Mouse (Mus musculus) forebrain, embryonic 11.5 days (tissue): Measurements from ENCODE around the gene Ust. TPM values are rescaled to one million over a fixed set of nuclear protein-coding genes. Genes with fewer than 3 reads are reported as not detected.

ENCODE experiments used
- ATAC-seq: fragments of 200-750 bp; cut with Nextera tagmentation; replicated peaks from 2 replicates; pipeline ENCODE4 v1.8.0; 2017; ENCODE audit warnings: moderate TSS enrichment; ENCODE audit not compliant: low FRiP score
- DNase-seq: peaks from one replicate; pipeline ENCODE4 v3.0.0-alpha.2; 2017; ENCODE audit warnings: low spot score
- H3K27ac ChIP-seq: fragments of 300-500 bp; sonication (generic); 2 replicates; pipeline ENCODE4 v1.5.1; 2014; ENCODE audit warnings: low read depth, low read length
- H3K27me3 ChIP-seq: fragments of 300-500 bp; sonication (generic); 2 replicates; pipeline ENCODE4 v1.6.1; 2014; ENCODE audit warnings: mild to moderate bottlenecking, low read length, mixed read lengths; ENCODE audit not compliant: control insufficient read depth, insufficient read depth
- H3K36me3 ChIP-seq: fragments of 300-500 bp; sonication (generic); 2 replicates; pipeline ENCODE4 v1.6.1; 2014; ENCODE audit warnings: mild to moderate bottlenecking, low read length, moderate library complexity, mixed read lengths; ENCODE audit not compliant: control insufficient read depth, insufficient read depth
- H3K4me1 ChIP-seq: fragments of 300-500 bp; sonication (generic); replicated peaks from 2 replicates; pipeline ENCODE4 v1.6.1; 2014; ENCODE audit warnings: low read length, mixed read lengths; ENCODE audit not compliant: control insufficient read depth, insufficient read depth
- H3K4me2 ChIP-seq: fragments of 300-500 bp; sonication (generic); 2 replicates; pipeline ENCODE4 v1.6.1; 2014; ENCODE audit warnings: low read depth, mild to moderate bottlenecking, low read length, moderate library complexity, mixed read lengths; ENCODE audit not compliant: severe bottlenecking
- H3K4me3 ChIP-seq: fragments of 300-500 bp; sonication (generic); 2 replicates; pipeline ENCODE4 v1.5.1; 2014; ENCODE audit warnings: low read depth, low read length
- H3K9ac ChIP-seq: fragments of 300-500 bp; sonication (generic); 2 replicates; pipeline ENCODE4 v1.6.1; 2014; ENCODE audit warnings: low read length
- H3K9me3 ChIP-seq: fragments of 300-500 bp; sonication (generic); 2 replicates; pipeline ENCODE4 v1.6.1; 2016; ENCODE audit warnings: low read length, mixed read lengths; ENCODE audit not compliant: control insufficient read depth
- WGBS: fragments of 180-500 bp; shearing (Covaris S2); extraction: QIAGEN DNeasy Blood & Tissue Kit; methylation state at CpG from one replicate; pipeline ENCODE4 v1.1.7; 2014; 5-methylcytosine and 5-hydroxymethylcytosine counted together
- polyA plus RNA-seq: library from polyadenylated mRNA; unstranded; fragments of >200 nt; fragmentation: Nextera tagmentation; extraction: Ambion mirVana; gene quantifications from 2 replicates; pipeline ENCODE4 v1.2.1, GENCODE M21; 2014

Ust gene
- polyA plus RNA-seq, 1 experiment from 2014 or later = 3.4 TPM

DNA sequence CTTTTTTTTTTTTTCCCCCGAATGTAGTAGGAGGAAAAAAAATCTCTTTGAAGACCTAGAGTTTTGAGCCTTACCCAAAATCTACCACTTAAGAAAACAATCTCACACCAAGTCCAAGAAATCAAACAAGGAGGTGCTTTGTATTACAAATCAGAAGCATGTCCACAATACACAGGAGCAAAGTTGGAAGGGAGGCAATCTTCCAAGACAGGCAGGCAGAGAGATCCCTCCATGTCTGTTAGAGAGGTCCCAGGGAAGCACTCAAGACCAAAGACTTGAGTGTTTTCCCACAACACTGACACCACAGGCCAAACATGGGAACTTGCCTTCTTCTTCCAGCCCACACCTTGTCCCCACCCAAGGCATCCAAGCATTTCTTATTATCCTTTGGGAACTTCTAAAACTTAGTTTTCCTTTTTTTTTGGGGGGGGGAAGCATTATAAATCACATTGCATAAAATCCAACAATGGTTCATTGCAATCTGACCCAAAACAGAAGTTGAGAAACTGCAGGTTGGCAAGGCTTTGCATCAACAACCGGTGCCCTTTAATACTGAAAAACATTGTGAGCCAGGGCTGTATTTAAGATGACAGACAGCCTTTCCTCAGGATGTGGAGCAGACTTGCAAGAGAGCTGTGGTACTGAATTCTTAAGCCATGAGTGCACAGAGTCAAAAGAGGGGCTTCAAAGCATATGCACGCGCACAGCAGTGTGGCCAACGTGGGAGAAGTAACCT, 49.8 kb downstream of the Ust start:
- ATAC-seq (no peak), DNase-seq (no peak)
- H3K27ac ChIP-seq = no peak overlapping the region
- no peaks in the 10 kb centered on the region for H3K9me3 ChIP-seq
- no peak overlapping the region for H3K9ac ChIP-seq
- no peak overlapping the region for H3K4me3 ChIP-seq
- 83% methylated on average over 5 of the region's 5 CpGs for WGBS
- H3K4me2 ChIP-seq = no peak overlapping the region
- H3K36me3 ChIP-seq = no peaks in the 10 kb centered on the region
- no peaks in the 10 kb centered on the region for H3K4me1 ChIP-seq
- no peaks in the 10 kb centered on the region for H3K27me3 ChIP-seq

DNA sequence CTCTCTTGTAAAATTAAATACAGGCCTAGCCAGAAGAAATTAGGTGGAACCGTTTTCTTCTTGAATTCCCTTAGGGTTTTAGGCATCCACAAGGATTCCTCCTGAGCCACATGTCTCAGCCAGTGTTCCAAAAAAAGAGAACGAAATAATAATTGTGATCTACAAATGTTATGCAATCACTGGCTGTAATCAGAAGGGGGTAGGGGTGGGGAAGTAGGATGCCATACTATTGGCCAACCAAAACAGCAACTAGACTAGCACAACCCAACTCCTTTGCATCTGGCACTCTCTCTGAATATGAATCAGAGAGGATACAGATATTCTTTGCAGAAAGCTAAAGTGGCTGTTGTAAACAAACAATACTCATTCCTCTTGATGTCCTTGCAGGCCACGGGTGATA, 52.7 kb downstream of the Ust start:
- WGBS = 87% methylated on average over 3 of the region's 3 CpGs
- H3K27ac ChIP-seq = no peak overlapping the region

DNA sequence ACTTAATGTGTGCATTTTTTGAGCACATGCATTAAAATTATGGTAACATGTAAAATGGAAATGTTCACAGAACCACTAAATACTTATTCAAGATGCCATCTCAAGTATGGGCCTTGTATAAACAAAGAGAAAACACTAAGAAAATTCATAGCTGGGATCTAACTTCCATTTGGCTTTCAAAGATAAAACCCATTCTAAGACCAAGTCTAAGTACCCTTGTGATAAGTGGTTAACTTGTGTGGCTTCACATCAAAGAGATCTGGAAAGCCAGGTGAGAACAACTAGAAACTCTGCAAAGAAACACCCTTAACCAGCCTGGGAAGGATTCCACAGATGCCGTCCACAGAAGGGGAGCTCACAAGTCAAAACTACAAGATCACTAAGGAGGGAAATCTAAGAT, 53.4 kb downstream of the Ust start:
- 96% methylated on average over 1 of the region's 1 CpGs for WGBS
- Histone ChIP-seq H3K9ac (no peak overlapping the region), H3K4me2 (no peak overlapping the region), H3K27ac (no peak overlapping the region), H3K4me3 (no peak overlapping the region), H3K27me3 (no peaks in the 10 kb centered on the region), H3K36me3 (no peaks in the 10 kb centered on the region), H3K9me3 (no peaks in the 10 kb centered on the region), H3K4me1 (no peaks in the 10 kb centered on the region)
- ATAC-seq = no peak
- no peak for DNase-seq

More for the DNA sequence above, 52.7 kb downstream of the Ust start:
- DNase-seq (no peak), ATAC-seq (no peak)
- Histone ChIP-seq H3K9me3 (no peaks in the 10 kb centered on the region), H3K4me3 (no peak overlapping the region), H3K9ac (no peak overlapping the region), H3K27me3 (no peaks in the 10 kb centered on the region), H3K4me2 (no peak overlapping the region), H3K36me3 (no peaks in the 10 kb centered on the region), H3K4me1 (no peaks in the 10 kb centered on the region)

- Histone ChIP-seq H3K36me3 (no peaks in the 10 kb centered on the region), H3K4me2 (no peak overlapping the region), H3K27me3 (no peaks in the 10 kb centered on the region), H3K4me3 (no peak overlapping the region), H3K9ac (no peak overlapping the region), H3K27ac (no peak overlapping the region), H3K4me1 (no peaks in the 10 kb centered on the region), H3K9me3 (no peaks in the 10 kb centered on the region)
- WGBS = 85% methylated on average over 5 of the region's 5 CpGs
- DNase-seq = no peak
- ATAC-seq = no peak
Measured at GRCm38 (mm10) chr10:8461372-8461771, 57.3 kb downstream of the Ust start.

DNA sequence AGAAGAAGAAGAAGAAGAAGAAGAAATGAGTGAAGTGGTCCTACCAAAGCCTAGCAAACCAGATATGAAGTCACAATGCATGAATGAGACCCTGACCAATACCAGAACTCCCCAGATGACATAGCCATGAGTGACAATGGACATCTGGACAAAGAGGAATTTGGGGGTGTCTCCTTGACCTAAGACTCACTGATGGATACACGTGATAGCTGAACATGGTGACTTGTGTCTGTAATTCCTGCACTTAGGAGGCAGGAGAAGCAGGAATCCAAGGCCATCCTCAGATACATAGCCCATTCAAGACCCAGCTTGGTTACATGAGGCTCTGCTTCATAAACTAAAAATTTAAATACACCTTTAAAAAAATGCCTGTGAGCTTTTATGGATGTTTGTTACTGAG, 63.9 kb downstream of the Ust start:
- Histone ChIP-seq H3K4me3 (no peak overlapping the region), H3K4me1 (no peaks in the 10 kb centered on the region), H3K36me3 (no peaks in the 10 kb centered on the region), H3K9me3 (no peaks in the 10 kb centered on the region), H3K27ac (no peak overlapping the region), H3K4me2 (no peak overlapping the region), H3K27me3 (no peaks in the 10 kb centered on the region), H3K9ac (no peak overlapping the region)
- 71% methylated on average over 1 of the region's 1 CpGs for WGBS
- ATAC-seq = no peak
- DNase-seq = no peak

DNA sequence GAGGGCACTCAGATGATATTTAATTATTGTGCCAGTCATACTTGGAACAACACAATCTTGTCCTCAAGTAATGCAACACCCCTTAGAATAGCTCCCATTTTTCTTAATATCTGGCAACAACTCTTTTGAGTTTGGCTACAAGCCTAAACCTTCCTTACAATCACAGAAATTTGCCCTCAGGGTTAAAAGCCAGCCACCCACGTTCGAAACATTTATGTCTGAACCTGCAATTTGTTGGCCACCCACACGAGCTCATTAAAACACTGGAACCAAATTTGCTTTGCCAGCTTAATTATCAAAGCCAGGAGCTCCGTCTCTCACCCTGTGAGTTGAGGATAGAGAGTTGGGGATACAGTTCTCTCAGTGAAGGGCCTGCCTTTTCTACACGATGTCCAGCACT, 70.9 kb downstream of the Ust start:
- WGBS = 56% methylated on average over 5 of the region's 5 CpGs

DNA sequence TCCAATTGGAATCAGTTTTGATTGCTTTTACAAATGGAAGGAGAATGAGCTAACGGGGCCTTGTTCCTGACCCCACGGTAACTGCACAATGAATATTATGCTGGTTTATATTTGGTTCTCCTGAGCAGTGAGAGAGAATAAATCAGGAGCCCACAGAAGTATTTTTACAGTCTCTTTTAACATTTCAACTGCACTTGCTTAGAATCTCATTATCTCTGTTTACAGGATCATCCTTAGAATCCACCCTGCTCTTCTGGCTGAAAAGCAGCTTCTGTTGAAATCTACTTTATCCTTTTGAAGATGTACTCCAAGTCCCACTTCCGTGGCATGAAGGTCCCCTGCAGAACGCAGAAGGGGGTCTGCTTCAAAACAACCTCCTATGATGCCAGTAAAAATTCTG, 71.7 kb downstream of the Ust start:
- Histone ChIP-seq H3K4me1 (no peaks in the 10 kb centered on the region), H3K9ac (no peak overlapping the region), H3K4me3 (no peak overlapping the region), H3K27me3 (no peaks in the 10 kb centered on the region), H3K9me3 (no peaks in the 10 kb centered on the region), H3K27ac (no peak overlapping the region), H3K4me2 (no peak overlapping the region), H3K36me3 (no peaks in the 10 kb centered on the region)
- DNase-seq = no peak
- ATAC-seq = no peak
- 45% methylated on average over 4 of the region's 4 CpGs for WGBS

More for the DNA sequence above, 70.9 kb downstream of the Ust start:
- Histone ChIP-seq H3K27ac (no peak overlapping the region), H3K4me2 (no peak overlapping the region), H3K4me1 (no peaks in the 10 kb centered on the region), H3K4me3 (no peak overlapping the region), H3K9ac (no peak overlapping the region), H3K27me3 (no peaks in the 10 kb centered on the region), H3K9me3 (no peaks in the 10 kb centered on the region), H3K36me3 (no peaks in the 10 kb centered on the region)
- no peak for ATAC-seq
- no peak for DNase-seq

DNA sequence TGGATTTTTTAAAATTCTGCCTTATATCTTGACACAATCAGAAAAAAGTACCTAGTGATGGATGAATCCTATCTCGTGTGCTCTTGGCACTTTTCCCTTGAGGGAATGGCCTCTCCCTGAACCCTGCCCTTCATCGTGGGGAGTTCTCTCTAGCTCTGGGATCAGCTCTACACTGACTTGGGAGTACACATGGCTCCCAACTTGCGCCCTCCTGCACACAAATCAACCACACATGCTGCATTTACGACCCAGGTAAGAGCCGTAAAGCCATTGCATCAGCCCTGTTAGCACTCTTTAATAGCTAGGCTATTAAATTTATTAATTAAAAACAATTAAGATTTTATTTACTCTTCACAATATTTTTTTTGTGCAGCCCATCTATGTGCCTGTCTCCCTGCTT, 74.6 kb downstream of the Ust start:
- Histone ChIP-seq H3K4me2 (no peak overlapping the region), H3K9me3 (no peaks in the 10 kb centered on the region), H3K36me3 (no peaks in the 10 kb centered on the region), H3K27ac (no peak overlapping the region), H3K9ac (no peak overlapping the region), H3K4me3 (no peak overlapping the region), H3K27me3 (no peaks in the 10 kb centered on the region), H3K4me1 (no peaks in the 10 kb centered on the region)
- no peak for ATAC-seq
- 83% methylated on average over 5 of the region's 5 CpGs for WGBS
- DNase-seq = no peak

- Histone ChIP-seq H3K27ac (no peak overlapping the region), H3K27me3 (no peaks in the 10 kb centered on the region), H3K4me3 (no peak overlapping the region), H3K9ac (no peak overlapping the region), H3K9me3 (no peaks in the 10 kb centered on the region), H3K4me1 (no peaks in the 10 kb centered on the region; the same call in 1 of the 2 replicates), H3K4me2 (no peak overlapping the region), H3K36me3 (no peaks in the 10 kb centered on the region)
- WGBS = 97% methylated on average over 2 of the region's 2 CpGs
- ATAC-seq (no peak), DNase-seq (no peak)
Measured at GRCm38 (mm10) chr10:8431857-8432256, 86.8 kb downstream of the Ust start.
